Mouse (Mus musculus) bone marrow macrophage, adult 2 months (primary cell): ENCODE results near the gene Bdnf.

ENCODE experiments used
- CTCF ChIP-seq: IDR thresholded peaks from 2 replicates; pipeline ENCODE4 v1.5.1; 2012; ENCODE audit warnings: low read depth, mild to moderate bottlenecking, low read length, moderate library complexity
- POLR2A ChIP-seq: IDR thresholded peaks from 2 replicates; pipeline ENCODE4 v1.6.1; 2012; ENCODE audit warnings: mild to moderate bottlenecking, low read depth, low read length, borderline replicate concordance

- no peak for TF ChIP-seq POLR2A
- no peak for TF ChIP-seq CTCF
Observed at GRCm38 (mm10) chr2:109736306-109736705, 61.8 kb downstream of the Bdnf start.
